Mouse (Mus musculus) fibroblast of lung, adult 2 months (primary cell): Measurements from ENCODE around the gene St6galnac3.

ENCODE experiments used
- DNase-seq: peaks from one replicate; pipeline ENCODE4 v3.0.0-alpha.2; 2011; ENCODE audit warnings: low read depth

The St6galnac3 gene

DNA sequence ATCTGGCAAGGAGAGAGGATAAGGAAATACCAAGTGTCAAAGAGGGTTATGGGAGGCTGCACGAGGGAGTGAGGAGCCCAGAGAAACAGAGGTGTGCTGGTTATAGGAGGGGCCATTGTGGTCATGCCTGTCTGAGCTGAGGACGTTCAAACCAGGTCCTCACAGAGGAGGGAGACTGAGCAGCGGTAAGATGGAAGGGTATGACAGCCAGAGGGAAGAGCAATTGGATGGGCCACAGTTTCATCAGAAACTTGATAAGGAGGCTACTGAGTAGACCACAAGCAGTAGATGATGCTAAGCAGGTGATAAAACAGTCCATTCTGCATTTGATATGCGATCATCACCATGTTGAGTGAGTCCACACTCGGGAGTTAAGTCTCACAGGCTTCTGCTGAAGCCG lies 212.4 kb downstream of the St6galnac3 start:
- no peak for DNase-seq

DNA sequence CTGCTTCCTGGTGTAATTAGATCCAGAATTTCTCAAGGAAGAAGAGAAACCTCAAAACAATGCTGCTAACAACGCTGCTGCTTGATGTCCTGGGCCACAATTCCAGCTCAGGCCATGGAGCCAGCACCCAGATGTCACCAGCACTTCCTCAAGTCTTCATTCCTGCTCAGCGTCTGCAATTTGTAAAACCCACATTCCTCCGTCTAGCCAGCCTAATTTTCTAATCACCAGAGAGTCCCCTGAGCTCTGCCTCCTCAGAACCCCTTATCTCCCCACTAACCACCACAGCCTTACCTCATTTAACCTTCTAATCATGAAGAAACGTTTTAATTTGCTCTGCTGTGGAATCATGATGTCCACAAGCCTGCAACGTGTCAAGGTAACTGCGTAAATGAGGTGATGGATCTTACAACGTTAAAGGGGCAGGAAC lies 213.8 kb downstream of the St6galnac3 start:
- no peak for DNase-seq

DNA sequence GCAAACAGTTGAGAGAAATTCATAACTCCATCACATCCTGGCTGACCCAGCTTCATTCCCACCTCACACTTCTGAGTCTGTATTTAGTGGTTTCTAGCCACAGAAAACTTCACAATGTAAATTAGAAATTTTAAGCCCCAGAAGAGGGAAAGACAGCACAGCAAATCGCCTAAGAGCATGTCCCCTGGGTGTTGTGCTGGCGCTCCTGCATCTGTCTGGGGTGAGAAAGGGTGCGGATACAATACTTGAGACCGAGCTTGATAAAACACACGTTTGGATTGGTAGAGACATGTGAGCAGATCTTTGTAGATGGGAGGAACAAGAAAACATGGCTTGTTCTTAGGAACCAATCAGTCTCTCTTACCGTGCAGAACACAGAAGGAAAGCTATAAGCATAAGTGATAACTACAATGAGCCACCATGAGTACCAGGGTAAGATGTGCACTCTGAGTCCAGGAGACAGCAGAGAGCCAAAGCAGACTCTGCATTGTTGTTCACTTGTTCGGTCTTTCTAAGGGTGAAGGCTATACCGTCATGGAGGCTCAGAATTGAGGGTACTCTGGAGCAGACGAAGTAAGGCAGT lies 214.8 kb downstream of the St6galnac3 start:
- DNase-seq, result no peak

DNA sequence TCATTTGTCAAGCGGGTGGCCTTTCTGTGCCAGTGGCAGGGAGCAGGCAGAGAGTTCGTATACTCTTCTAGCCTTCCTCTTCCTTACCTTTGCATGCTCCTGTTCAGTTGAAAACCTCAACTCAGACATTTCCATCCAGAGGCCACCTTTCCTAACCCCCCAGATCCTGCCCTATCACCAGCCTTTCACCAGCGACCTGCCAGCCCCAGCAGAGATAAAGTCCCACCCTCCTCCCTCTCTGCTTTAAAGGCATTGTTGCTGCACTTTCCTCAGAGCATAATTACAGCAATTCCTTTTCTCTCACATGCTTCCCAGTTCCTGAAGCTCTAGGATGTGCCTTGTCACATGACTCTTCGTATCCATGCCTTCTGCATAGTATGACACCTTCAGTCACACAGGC lies 215.3 kb downstream of the St6galnac3 start:
- DNase-seq, result no peak

DNA sequence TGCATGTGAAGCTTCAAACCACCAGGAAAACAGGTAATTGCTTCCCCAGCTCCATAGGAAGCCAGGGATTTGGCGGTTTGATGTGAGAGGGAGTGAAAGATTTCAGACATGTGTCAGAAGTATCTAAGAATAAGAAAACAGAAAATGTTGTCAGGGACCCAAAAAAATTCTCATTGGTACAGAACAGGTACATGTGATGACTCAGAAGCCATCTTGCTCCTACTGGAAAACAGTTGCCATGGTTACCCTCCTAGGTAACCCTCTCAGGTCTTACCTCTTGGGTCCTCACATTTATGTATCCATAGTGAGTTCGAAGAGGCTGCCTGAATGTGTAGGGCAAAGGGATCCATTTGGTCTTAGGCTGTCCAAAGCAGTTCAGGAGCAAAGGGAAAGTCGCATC lies 215.9 kb downstream of the St6galnac3 start:
- no peak for DNase-seq

DNA sequence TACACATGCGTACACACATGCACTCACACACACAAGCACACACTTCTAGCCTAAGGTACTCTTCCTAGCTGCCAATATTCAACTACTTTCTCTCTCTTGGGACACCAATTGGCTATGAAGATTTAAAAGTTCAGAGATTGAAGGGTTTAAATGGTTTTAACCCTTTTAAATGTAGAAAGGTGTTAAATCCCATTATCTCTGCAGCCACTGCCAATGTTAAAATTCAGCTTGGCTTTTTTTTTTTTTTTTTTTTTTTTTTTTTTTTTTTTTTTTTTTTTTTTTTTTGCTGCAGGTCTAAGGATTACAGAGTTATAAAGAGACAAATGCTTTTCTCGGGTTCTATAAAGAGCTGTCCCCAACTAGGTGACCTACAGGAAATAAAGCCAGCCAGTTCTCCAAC lies 216.4 kb downstream of the St6galnac3 start:
- DNase-seq, result no peak

DNA sequence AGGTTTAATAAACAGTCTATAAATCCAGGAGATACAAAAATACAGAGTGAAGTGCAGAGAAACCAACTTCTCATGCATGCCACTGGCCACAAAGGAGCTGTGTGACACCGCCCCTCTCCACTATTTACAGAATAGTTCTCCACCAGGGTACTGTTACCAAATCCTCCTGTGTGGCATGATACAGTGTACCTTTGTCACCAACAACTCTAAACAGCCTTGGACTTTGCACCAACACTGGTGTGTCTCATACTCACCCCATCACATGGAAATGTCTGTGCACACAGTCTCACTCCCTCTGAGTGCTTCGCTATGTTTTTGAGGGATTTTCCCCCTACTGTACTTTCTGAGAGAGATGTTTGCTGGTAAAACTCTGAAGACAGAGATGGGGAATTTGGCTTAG lies 217.4 kb downstream of the St6galnac3 start:
- DNase-seq, result no peak

DNA sequence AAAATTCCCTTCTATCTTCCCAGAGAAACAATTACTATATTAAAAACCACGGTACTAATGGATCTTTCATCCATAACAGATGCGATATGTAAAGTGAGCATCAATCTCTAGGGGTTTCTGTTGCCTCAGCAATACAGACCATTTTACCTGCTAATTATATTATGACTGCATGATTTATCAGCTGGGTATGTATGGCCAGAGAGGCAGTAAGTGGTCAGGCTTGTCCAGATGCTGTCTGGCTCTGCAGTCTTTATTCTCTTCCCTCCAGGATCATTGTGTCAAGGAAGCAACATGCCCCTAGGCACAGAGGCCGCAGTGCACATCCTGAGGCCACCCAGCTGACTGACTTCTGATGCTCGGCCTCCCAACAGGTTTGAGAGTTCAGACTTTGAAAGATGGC lies 222.5 kb downstream of the St6galnac3 start:
- no peak for DNase-seq

DNA sequence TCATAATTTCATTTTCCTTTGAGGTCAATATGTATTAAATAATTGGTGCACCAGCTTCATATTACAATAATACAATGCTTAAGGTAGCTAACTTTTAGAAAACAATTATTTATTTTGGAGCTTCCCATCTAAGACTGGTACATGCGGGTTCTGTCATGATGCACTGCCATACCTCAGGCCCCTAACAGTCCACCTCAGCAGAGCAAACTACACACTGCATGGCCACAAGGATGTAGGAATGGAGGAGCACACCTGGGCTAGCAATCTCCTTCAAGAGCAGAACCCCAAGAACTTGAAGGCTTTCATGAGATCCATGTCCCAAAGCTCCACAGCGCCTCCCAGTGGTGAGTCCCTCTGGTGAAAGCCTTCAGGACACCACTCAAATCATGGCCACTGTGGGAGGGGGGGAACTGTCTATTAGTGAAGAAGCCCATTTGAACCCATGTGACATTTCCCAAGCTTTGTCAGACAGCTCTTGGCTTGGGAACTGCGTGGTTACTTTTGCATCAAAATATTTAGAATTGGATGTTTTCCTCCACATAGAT lies 223.6 kb downstream of the St6galnac3 start:
- DNase-seq, result no peak

DNA sequence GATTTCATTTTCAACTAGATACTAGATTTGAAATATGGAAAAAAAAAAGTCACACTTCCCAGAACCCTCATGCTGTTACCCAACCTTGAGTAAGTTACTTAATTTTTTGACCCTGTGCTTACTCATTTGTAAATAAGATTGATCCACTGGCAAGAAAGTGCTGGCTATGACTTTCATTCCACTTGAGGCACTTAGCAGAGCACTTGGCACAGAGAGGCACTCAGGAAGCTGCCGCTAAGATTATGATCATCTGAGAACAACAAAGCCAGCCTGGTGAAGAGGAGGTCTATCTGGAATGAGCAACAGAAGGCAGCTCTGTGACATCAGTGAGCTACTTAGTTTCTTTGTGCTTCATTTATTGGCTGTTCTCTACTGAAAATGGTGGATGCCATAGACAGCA lies 232.0 kb downstream of the St6galnac3 start:
- no peak for DNase-seq

DNA sequence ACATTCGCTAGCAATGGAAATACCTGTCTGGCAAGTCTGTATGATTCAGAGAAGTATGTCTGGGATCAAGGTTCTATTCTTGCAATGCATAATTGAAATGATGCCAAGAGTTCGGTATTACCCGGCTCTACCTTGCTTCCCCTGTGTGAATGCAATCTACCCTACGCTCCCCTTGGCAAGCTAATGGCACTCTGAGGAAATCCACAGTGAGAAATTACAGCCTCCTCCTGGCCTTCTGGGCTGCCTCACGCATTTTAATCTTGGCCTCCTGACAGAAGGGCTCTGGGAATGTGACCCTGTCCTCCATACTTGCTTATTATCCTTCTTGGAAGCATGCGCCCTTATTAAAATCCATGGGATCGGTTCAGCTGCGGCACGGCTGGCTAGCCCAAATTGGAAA lies 235.3 kb downstream of the St6galnac3 start:
- no peak for DNase-seq

DNA sequence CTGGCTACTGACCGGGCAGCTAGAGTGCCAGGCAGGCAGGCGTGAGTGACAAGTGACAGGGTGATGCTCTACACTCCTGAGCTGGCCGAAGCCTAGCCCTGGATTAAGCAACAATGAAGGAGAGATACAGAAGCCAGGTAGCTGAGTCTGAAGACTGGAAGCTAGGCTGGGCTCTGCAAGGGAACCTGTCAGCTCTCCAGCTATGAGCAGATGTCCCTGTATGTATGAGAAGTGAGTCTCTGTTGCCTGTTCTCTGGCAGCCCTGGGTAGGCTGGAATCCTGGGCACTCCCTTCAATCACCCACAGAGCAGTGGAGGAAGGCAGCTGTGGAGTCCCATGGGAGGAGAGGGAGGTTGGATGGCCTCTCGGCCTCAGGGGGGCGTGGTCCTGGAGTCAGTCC lies 236.0 kb downstream of the St6galnac3 start:
- DNase-seq, result no peak

DNA sequence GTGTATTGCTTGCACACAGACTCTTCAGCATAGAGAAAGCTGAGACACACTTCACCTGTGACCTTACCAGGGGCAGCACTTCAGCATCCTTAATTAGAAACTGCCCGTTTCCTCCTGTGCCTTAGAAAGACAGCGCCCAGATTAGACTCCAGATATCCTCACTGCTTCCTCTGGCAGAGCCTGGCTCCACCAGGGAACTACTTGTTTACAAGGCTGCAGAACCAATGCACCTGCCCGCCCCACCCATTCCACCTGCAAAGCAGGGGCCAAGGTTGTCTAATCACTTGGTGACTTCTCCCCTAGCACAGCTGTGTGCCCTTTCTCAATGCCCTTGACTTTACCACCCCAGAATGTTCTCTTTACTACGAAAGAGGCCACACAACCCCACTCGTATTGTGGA lies 239.8 kb downstream of the St6galnac3 start:
- DNase-seq, result no peak

DNA sequence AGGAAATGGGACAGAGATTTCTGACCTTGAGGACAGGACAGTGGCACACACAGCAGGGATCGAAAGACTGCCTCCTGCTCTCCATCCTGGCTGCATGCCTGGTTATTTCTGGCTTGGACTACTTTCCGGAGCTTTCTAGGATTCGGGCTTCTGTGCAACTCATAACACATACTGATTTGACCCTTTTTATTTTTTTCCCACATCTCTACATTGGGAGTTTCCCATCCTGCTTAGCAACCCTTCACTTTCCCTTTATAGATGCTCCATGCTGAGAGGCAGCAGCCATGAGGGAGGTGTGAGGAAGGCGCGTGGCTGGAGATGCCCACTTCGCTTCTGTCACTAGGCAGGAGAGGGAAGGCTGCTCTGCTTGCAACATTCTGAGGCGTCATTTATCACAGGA lies 240.3 kb downstream of the St6galnac3 start:
- no peak for DNase-seq

DNA sequence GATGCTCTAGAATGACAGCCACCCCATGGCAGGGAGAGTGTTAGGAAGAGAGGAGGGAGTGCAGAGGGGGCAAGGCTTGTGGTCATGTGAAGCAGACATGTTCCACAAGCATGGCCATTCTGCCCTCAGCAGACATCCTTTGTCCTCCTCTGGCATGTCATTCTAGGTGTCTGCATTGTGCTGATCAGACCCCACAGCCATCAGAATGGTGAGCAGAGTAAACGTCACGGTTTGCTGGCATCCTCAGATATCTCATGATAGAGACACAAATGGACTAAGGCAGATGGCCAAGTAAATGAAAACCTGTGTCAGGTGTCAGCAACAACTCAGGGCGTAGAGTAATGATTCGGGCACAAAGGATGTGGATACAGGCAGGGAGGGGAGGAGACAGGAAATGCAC lies 241.3 kb downstream of the St6galnac3 start:
- no peak for DNase-seq

DNA sequence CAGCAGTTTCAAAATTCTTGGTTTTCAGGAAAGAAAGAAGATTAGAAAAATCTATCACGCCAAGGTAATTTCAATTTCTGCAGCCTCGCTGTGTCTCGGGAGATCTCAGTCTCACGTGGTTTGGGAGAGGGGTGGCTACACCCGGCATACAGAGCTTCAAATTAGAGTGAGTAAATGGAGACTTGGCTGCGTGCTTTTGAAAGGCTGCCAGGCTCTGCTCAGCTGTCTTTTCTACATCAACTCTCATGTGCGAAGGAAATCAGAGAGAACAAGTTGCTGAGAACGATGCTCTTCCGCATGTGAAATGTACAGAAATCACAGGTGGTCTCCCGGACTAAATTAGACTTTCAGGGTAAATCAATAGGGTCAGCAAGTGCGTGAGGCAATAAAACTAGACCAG lies 242.9 kb downstream of the St6galnac3 start:
- DNase-seq, result no peak

DNA sequence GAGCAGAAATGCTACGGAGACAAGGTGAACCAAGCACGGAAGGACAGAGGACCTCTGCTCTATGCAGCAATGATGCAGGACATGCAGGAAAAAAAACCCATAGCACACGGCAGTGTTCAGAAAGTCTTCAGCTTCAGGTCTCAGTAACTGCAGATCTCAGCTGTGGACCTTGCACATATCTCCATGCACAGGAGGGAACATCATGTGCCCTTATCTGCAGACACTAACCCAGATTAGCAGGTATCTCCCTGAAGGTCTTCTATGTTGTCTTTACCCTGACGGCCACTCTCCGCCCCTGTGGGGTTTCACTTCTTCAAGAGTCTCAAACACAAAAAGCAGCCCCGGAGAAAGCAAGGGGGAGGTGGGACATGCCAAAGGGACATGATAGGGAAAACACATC lies 244.0 kb downstream of the St6galnac3 start:
- no peak for DNase-seq

DNA sequence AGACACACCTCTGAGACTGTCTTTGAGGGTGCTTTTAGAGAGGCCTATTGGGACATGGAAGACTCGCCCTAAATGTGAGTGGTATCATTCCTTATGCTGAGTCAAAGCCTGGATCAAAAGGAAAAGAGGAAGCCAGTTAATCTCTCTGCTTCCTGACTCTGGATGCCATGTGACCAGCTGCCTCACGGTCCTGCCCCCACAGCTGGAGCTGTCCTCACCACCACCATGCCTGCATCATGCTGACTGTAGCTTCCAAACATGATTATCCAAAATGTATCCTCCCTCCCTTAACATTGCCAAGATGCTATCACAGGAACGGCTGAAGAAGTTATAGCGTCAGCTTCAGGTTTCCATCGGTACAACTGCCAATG lies 244.4 kb downstream of the St6galnac3 start:
- no peak for DNase-seq

DNA sequence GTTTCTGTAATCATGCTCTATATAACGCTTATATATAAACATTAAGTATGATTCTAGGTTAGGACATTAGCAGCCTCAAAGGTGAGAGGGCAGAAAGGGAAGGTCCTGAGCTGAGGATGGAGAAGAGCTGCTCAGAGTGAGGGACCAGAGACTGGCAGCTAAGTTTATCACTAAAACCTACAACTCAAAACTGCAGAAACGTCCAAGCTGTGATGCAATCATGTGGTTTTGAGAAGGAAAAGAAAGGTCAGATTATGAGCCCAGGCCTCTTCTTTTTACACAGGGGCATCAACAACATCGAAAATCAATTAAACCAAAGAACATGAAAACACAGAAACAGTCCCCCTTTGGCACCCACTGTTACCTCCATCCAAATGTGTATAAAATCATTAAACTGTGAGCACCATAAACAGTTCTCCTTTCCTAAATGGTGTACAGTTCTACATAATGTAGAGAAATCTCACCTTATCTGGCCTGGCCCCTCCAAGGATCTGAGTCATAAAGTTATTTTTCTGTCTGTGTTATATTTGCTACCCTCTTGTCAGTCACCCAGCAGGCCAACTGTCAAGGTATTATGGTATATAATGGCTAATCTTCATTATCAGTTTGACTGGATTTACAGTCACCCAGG lies 244.9 kb downstream of the St6galnac3 start:
- no peak for DNase-seq

DNA sequence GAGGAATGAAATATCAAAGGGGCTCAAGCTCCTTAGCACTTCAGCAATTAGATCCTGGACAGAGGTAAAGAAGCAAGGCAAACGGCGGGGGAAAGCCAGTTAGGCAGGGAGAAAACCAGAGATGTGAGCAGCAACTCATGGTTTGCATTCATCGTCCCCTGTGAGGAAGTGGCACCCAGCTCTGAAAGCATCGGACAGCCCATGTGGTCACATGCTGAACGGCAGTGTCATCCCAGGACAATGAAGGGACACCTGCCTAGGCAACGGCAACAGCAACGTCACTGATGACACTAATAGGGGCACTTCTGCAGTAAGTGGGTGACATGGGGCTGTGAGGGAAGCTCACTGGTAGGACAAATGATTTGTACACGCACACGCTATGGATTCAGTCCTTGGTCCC lies 249.1 kb downstream of the St6galnac3 start:
- DNase-seq, result no peak

DNA sequence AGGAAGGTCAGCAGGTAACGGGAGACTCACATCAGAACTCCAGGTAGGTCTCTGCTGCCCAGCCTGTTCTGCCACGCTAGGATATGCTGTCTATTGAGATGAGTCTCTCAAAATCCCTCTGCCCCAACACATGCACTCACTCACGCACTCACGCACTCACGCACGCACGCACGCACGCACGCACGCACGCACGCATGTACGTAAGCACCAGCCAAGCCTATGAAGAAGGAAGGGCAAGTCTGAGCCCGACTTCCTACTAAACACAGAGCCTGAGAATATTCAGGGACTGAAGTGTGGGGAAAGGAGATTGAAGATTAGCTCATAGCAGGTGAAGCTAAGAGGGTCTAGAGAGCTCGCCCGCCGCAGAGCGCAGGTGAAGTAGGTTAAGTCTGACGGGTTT lies 249.5 kb downstream of the St6galnac3 start:
- DNase-seq, result no peak

DNA sequence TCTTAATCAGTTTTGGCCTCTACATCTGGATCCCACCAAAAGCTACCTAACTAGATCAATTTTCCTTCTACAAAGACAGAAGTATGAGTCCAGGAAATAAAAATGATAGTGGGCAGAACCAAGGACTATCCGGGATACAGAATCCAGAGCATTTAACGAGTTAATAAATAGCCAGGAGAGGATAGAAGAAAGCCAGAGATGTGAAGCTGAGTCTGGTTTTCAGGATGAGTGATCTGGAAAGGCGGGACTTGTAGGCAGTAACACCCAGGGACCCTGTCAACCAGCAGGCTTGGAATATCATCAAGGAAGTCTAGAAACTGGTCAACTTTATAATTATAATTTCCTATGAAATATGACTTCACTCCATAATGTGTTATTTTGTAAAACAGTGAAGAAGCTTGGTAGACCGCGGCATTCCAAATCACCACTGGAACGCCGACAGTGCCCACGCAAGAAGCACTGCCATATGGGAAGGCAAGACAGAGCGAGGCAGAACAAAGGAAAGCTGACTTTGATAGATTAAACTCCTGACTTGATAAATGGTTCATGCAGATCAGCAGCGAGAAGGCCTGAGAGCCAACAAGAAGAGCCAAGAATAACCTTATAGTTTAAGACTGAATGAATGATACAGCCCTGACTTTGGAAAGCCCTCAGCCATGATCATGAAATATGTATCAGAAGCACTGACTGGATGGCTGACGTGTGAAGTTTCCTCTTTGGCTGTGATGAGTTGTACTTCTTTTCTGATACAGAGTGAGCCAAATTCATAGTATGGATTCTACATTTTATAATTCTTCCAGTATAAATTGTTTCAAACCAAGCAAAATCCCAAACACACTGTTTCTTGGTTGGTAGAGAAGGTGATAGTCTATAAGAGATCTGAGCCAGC lies 252.1 kb downstream of the St6galnac3 start:
- DNase-seq, result no peak

DNA sequence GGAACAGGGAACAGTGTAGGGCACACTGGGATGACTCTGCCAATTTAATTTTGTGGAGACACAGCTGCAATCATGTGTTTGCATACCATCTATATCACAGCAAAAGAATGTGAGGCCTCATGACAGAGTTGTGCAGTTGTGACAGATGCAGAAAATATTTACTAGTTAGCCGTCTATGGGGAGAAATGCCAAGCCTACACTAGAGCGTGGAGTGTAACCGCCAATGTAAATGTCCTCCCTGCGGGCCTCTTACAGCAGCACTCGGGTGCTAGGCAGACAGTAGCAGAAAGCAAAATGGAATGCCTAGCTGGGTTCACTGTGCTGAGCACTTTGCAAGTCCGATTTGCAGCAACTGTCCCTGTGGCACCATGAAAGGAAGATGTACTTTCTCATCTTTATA lies 261.1 kb downstream of the St6galnac3 start:
- DNase-seq, result no peak
